Mouse (Mus musculus) heart, adult 2 months (tissue): ENCODE data around the gene Gprin1.

ENCODE experiments used
- CTCF ChIP-seq: fragments of 200-600 bp; IDR thresholded peaks from 2 replicates; pipeline ENCODE4 v1.8.1; 2022; ENCODE audit warnings: antibody characterized with exemption, mild to moderate bottlenecking, moderate library complexity
- EP300 ChIP-seq: fragments of 200-500 bp; IDR thresholded peaks from 2 replicates; pipeline ENCODE4 v1.6.1; 2011; ENCODE audit warnings: low read depth, low read length, control low read depth; ENCODE audit not compliant: insufficient read depth
- POLR2A ChIP-seq: fragments of 200-500 bp; IDR thresholded peaks from 2 replicates; pipeline ENCODE4 v1.6.1; 2011; ENCODE audit warnings: mild to moderate bottlenecking, low read depth, low read length, control low read depth; ENCODE audit not compliant: insufficient read depth

DNA sequence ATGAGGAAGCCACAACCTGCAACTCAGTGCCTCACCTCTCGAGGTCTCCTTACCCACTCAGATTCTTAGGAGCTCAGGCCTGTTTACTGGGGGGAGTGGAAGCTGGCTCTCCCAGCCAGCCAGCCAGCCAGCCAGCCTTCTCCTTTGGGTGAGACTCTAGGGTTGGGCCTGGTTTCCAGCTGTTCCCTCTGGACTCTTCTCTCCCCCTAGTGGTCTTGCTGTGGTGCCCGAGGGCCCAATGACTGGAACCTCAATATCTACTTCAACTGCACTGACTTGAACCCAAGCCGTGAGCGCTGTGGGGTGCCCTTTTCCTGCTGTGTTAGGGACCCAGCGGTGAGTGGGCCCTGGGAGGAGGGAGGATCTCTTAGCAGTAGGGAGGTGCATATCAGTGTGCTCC is 45.2 kb upstream of the Gprin1 start:
- TF ChIP-seq CTCF = peak; percentile 13; the same call in 1 of the 2 replicates
- no peak for TF ChIP-seq POLR2A
- TF ChIP-seq EP300 = no peak
